Mouse (Mus musculus): ENCODE results near the gene Oasl2.

GRCm38 (mm10) chr5:114858582-114858981 is 38.2 kb upstream of the Oasl2 start, which contains the start of gene Gm9936:
- TF ChIP-seq CTCF (conservative IDR thresholded peaks at IDR 0.05; ENCODE audit: low read length) (no peak), NANOG (IDR thresholded peaks at IDR 0.05; ENCODE audit: borderline replicate concordance, low read length) (no peak)
